Mouse (Mus musculus): ENCODE data around the gene Gm20422.
"Not testable (repeated sequence)": the region's sequence is repeated elsewhere in the genome, so short reads cannot be mapped to it uniquely, and the experiment has no call there.

Gene Gm20422

DNA sequence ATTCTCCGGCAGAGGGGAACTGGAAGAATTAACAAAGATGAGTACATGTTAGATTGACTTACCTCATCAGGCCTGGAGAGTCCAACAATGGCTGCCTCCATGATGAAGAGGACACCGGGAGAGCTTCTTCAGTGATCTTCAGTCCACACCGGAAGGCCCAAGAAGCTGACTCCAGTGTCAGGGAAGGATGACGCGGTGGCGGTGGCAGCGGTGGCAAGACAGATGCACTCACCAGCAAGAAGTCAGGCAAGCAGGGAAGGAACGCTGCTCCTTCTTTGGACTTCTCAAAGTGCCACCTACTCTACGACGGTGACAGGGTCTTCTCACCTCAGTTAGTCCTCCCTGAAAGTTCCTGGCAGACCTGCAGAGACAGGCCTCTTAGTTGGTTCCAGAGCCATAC, 64.1 kb downstream of the Gm20422 start, which contains the start of gene Zfp869:
Zfp869 (minus strand) TSS at position 101 of the 400 bp plus-strand sequence.
- DNase-seq (ENCODE audit: low read depth, low spot score): not testable (repeated sequence)

DNA sequence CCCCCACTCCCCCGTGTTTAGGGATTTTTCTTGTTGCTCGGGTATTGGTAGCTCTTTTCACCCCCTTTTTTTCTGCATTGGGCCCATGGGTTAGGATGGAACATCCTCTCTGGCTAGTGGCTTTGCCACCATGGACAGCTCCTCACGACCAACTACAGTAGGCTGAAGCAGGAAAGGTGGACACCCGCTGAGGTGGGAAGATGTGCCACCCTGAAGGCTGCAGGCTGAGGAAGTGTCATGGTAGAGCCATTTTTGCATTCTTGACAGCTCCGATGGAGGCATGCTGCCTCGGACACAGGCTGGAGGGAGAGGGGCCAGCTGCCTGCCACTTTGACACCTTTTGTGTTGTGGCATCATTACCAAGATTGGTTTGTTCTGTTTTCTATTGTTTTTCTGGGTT, 72.9 kb downstream of the Gm20422 start:
- no peak for DNase-seq (ENCODE audit: low read depth, low spot score)

Measured in brain, embryonic 18.5 days (tissue).